Mouse (Mus musculus) cerebellum, adult 11 months (tissue): ENCODE measurements around the gene Slc41a2.
A peak's percentile ranks its signal among the peaks of the same experiment; 100 is the strongest.

Source experiments
- DNase-seq: peaks from one replicate; pipeline ENCODE4 v3.0.0; 2022

Gene Slc41a2

DNA sequence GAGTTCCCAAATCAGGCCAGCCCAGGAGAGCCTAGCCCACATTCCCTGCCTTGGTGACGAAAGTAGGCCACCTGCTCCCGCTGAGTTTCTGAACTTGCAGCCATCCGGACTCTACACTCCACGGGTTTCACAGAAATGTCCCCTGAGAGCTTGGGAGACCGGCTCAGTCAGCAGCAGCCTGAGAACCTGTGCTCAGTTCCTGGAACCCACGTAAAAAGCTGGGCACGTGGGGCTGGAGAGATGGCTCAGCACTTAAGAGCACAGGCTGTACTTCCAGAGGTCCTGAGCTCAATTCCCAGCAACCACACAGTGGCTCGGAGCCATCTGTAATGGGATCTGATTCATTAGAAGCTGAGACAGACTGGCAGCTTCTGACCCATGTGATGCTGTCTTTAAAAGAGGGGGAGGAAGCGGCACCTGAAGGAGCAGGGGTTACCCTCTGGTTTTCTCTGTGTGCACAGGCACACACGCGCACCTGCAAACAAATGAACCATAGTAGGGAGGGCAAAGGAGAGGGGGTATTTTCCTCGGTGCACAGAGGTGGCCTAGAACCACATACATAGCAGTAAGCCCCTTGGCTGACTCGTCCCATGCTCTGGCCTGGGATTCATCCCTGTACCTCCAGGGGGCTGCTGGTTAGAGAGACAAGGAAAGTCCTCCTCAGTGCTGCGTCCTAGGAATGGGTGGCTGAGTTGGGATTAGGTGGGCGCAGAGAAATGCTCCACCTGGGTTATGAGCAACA is 155.7 kb downstream of the Slc41a2 start:
- peak; percentile 48 for DNase-seq
